Mouse (Mus musculus): Measurements from ENCODE around the gene Cdc42bpa.
"Not testable (repeated sequence)": the region's sequence is repeated elsewhere in the genome, so short reads cannot be mapped to it uniquely, and the experiment has no call there.

Cdc42bpa gene

GRCm38 (mm10) chr1:179960882-179961698 is 818 bp downstream of the Cdc42bpa start:
- no peak for DNase-seq (ENCODE audit: low spot score)

- DNase-seq (ENCODE audit: low spot score): no peak
These were observed 1.5 kb downstream of the Cdc42bpa start for GRCm38 (mm10) chr1:179961777-179962176.

- no peak for DNase-seq (ENCODE audit: low spot score)
These were observed 9.6 kb downstream of the Cdc42bpa start for GRCm38 (mm10) chr1:179969776-179970428.

GRCm38 (mm10) chr1:179975021-179975420 is 14.7 kb downstream of the Cdc42bpa start:
- no peak for DNase-seq (ENCODE audit: low spot score)

GRCm38 (mm10) chr1:179975645-179976275 is 15.5 kb downstream of the Cdc42bpa start:
- DNase-seq (ENCODE audit: low spot score): no peak

GRCm38 (mm10) chr1:179977437-179977836 is 17.2 kb downstream of the Cdc42bpa start:
- DNase-seq (ENCODE audit: low spot score): no peak

GRCm38 (mm10) chr1:179978742-179979141 is 18.5 kb downstream of the Cdc42bpa start:
- no peak for DNase-seq (ENCODE audit: low spot score)

- no peak for DNase-seq (ENCODE audit: low spot score)
These were observed 21.4 kb downstream of the Cdc42bpa start for GRCm38 (mm10) chr1:179981680-179982079.

GRCm38 (mm10) chr1:179982183-179982582 is 21.9 kb downstream of the Cdc42bpa start:
- DNase-seq (ENCODE audit: low spot score): no peak

- no peak for DNase-seq (ENCODE audit: low spot score)
These were observed 22.7 kb downstream of the Cdc42bpa start for GRCm38 (mm10) chr1:179982933-179983332.

GRCm38 (mm10) chr1:179984171-179984570 is 23.9 kb downstream of the Cdc42bpa start:
- no peak for DNase-seq (ENCODE audit: low spot score)

- no peak for DNase-seq (ENCODE audit: low spot score)
These were observed 31.5 kb downstream of the Cdc42bpa start for GRCm38 (mm10) chr1:179991660-179992235.

- DNase-seq (ENCODE audit: low spot score): no peak
These were observed 32.0 kb downstream of the Cdc42bpa start for GRCm38 (mm10) chr1:179992255-179992654.

GRCm38 (mm10) chr1:180008057-180008456 is 47.8 kb downstream of the Cdc42bpa start:
- no peak for DNase-seq (ENCODE audit: low spot score)

GRCm38 (mm10) chr1:180013479-180013878 is 53.2 kb downstream of the Cdc42bpa start:
- DNase-seq (ENCODE audit: low spot score): no peak

- no peak for DNase-seq (ENCODE audit: low spot score)
These were observed 57.9 kb downstream of the Cdc42bpa start for GRCm38 (mm10) chr1:180018218-180018617.

GRCm38 (mm10) chr1:180021463-180022296 is 61.4 kb downstream of the Cdc42bpa start:
- no peak for DNase-seq (ENCODE audit: low spot score)

- DNase-seq (ENCODE audit: low spot score): no peak
These were observed 63.2 kb downstream of the Cdc42bpa start for GRCm38 (mm10) chr1:180023512-180023911.

GRCm38 (mm10) chr1:180029863-180030262 is 69.6 kb downstream of the Cdc42bpa start:
- not testable (repeated sequence) for DNase-seq (ENCODE audit: low spot score)

GRCm38 (mm10) chr1:180030631-180031365 is 70.5 kb downstream of the Cdc42bpa start:
- no peak for DNase-seq (ENCODE audit: low spot score)
